Mouse (Mus musculus) stomach, embryonic 14.5 days (tissue): ENCODE results near the gene Zc3h18. TPM values are rescaled to one million over a fixed set of nuclear protein-coding genes. Genes with fewer than 3 reads are reported as not detected.

Experiments used
- ATAC-seq: fragments of 200-750 bp; cut with Nextera tagmentation; 2 replicates; pipeline ENCODE4 v1.8.0; 2017; ENCODE audit warnings: low read depth, moderate TSS enrichment; ENCODE audit not compliant: insufficient number of reproducible peaks, insufficient read depth, low FRiP score
- H3K27ac ChIP-seq: fragments of 300-500 bp; sonication (generic); 2 replicates; pipeline ENCODE4 v1.5.1; 2014; ENCODE audit warnings: mild to moderate bottlenecking, low read length, moderate library complexity, mixed read lengths
- H3K27me3 ChIP-seq: fragments of 300-500 bp; sonication (generic); 2 replicates; pipeline ENCODE4 v1.6.1; 2014; ENCODE audit warnings: low read length, control low read depth, mixed read lengths; ENCODE audit not compliant: control insufficient read depth, insufficient read depth
- H3K36me3 ChIP-seq: fragments of 300-500 bp; sonication (generic); 2 replicates; pipeline ENCODE4 v1.6.1; 2014; ENCODE audit warnings: mild to moderate bottlenecking, control low read depth, low read length, moderate library complexity, mixed read lengths; ENCODE audit not compliant: control insufficient read depth, insufficient read depth
- H3K4me1 ChIP-seq: fragments of 300-500 bp; sonication (generic); 2 replicates; pipeline ENCODE4 v1.6.1; 2014; ENCODE audit warnings: low read length, control low read depth, mixed read lengths; ENCODE audit not compliant: control insufficient read depth, insufficient read depth
- H3K4me2 ChIP-seq: fragments of 300-500 bp; sonication (generic); replicated peaks from 2 replicates; pipeline ENCODE4 v1.6.1; 2014; ENCODE audit warnings: low read depth, low read length, control low read depth
- H3K4me3 ChIP-seq: fragments of 300-500 bp; sonication (generic); 2 replicates; pipeline ENCODE4 v1.5.1; 2014; ENCODE audit warnings: low read depth, low read length, control low read depth
- H3K9ac ChIP-seq: fragments of 300-500 bp; sonication (generic); replicated peaks from 2 replicates; pipeline ENCODE4 v1.6.1; 2014; ENCODE audit warnings: low read depth, mild to moderate bottlenecking, control low read depth, low read length, moderate library complexity, mixed read lengths
- H3K9me3 ChIP-seq: fragments of 300-500 bp; sonication (generic); 2 replicates; pipeline ENCODE4 v1.6.1; 2016; ENCODE audit warnings: low read depth, low read length, control low read depth; ENCODE audit not compliant: control insufficient read depth
- WGBS: fragments of 180-500 bp; shearing (Covaris S2); extraction: QIAGEN DNeasy Blood & Tissue Kit; methylation state at CpG from one replicate; pipeline ENCODE4 v1.1.7; 2014; 5-methylcytosine and 5-hydroxymethylcytosine counted together
- polyA plus RNA-seq: library from polyadenylated mRNA; unstranded; fragments of >200 nt; fragmentation: Nextera tagmentation; extraction: Ambion mirVana; gene quantifications from 2 replicates; pipeline ENCODE4 v1.2.1, GENCODE M21; 2014

Zc3h18 gene
- polyA plus RNA-seq, 1 experiment from 2014 or later, result 30.5 TPM

- no peak for ATAC-seq
- Histone ChIP-seq H3K27ac (no peak overlapping the region), H3K36me3 (no peaks in the 10 kb centered on the region), H3K4me2 (no peak overlapping the region), H3K9ac (no peak overlapping the region), H3K9me3 (no peaks in the 10 kb centered on the region), H3K4me1 (no peaks in the 10 kb centered on the region), H3K4me3 (no peak overlapping the region), H3K27me3 (no peaks in the 10 kb centered on the region)
- WGBS, result 66% methylated on average over 10 of the region's 10 CpGs
These were observed 7.9 kb upstream of the Zc3h18 start for GRCm38 (mm10) chr8:122368494-122368893.

- no peaks in the 10 kb centered on the region for H3K4me1 ChIP-seq
- H3K27me3 ChIP-seq, result no peaks in the 10 kb centered on the region
- H3K9ac ChIP-seq, result no peak overlapping the region
- no peaks in the 10 kb centered on the region for H3K36me3 ChIP-seq
- no peaks in the 10 kb centered on the region for H3K9me3 ChIP-seq
- WGBS, result 10% methylated on average over 9 of the region's 9 CpGs
- no peak overlapping the region for H3K27ac ChIP-seq
- no peak overlapping the region for H3K4me2 ChIP-seq
- peak; percentile 75 for ATAC-seq
- no peak overlapping the region for H3K4me3 ChIP-seq
These were observed 6.7 kb upstream of the Zc3h18 start for GRCm38 (mm10) chr8:122369665-122370064.

GRCm38 (mm10) chr8:122371706-122372105, 4.7 kb upstream of the Zc3h18 start:
- WGBS, result 67% methylated on average over 6 of the region's 6 CpGs
- H3K4me1 ChIP-seq, result peaks cover 5% of the 10 kb centered on the region; the same call in 1 of the 2 replicates
- no peak overlapping the region for H3K9ac ChIP-seq
- no peak overlapping the region for H3K27ac ChIP-seq
- H3K27me3 ChIP-seq, result no peaks in the 10 kb centered on the region
- no peaks in the 10 kb centered on the region for H3K36me3 ChIP-seq
- no peak overlapping the region for H3K4me3 ChIP-seq
- H3K4me2 ChIP-seq, result no peak overlapping the region
- no peaks in the 10 kb centered on the region for H3K9me3 ChIP-seq
- no peak for ATAC-seq

GRCm38 (mm10) chr8:122375320-122375719, 1.1 kb upstream of the Zc3h18 start:
- Histone ChIP-seq H3K27me3 (no peaks in the 10 kb centered on the region), H3K4me1 (peaks cover 17% of the 10 kb centered on the region), H3K4me3 (no peak overlapping the region), H3K36me3 (peaks cover 13% of the 10 kb centered on the region), H3K4me2 (peak overlapping the region; percentile 47; the same call in 1 of the 2 replicates), H3K27ac (no peak overlapping the region), H3K9me3 (no peaks in the 10 kb centered on the region), H3K9ac (no peak overlapping the region)
- no peak for ATAC-seq
- WGBS, result 93% methylated on average over 7 of the region's 7 CpGs

GRCm38 (mm10) chr8:122375751-122376364, 551 bp upstream of the Zc3h18 start:
- 26% methylated on average over 13 of the region's 13 CpGs for WGBS
- peak; percentile 8; the same call in 1 of the 2 replicates for ATAC-seq
- no peaks in the 10 kb centered on the region for H3K27me3 ChIP-seq

GRCm38 (mm10) chr8:122383039-122383438, 6.6 kb downstream of the Zc3h18 start:
- no peaks in the 10 kb centered on the region for H3K9me3 ChIP-seq
- H3K27me3 ChIP-seq, result no peaks in the 10 kb centered on the region
- H3K4me3 ChIP-seq, result no peak overlapping the region
- no peak for ATAC-seq
- peaks cover 4% of the 10 kb centered on the region for H3K4me1 ChIP-seq
- peaks cover 50% of the 10 kb centered on the region for H3K36me3 ChIP-seq
- no peak overlapping the region for H3K27ac ChIP-seq
- no peak overlapping the region for H3K4me2 ChIP-seq
- 59% methylated on average over 4 of the region's 4 CpGs for WGBS
- H3K9ac ChIP-seq, result no peak overlapping the region

More at GRCm38 (mm10) chr8:122375751-122376364, 551 bp upstream of the Zc3h18 start:
- Histone ChIP-seq H3K9ac (no peak overlapping the region), H3K4me1 (peaks cover 17% of the 10 kb centered on the region), H3K4me3 (peak overlapping the region; percentile 77), H3K9me3 (no peaks in the 10 kb centered on the region), H3K36me3 (peaks cover 13% of the 10 kb centered on the region), H3K4me2 (peak overlapping the region; percentile 47), H3K27ac (no peak overlapping the region)

- whole genome bisulfite sequencing, result 83% methylated on average over 3 of the region's 3 CpGs
- no peaks in the 10 kb centered on the region for H3K27me3 ChIP-seq
- H3K4me3 ChIP-seq, result no peak overlapping the region
- no peak for ATAC-seq
- no peaks in the 10 kb centered on the region for H3K9me3 ChIP-seq
- H3K4me2 ChIP-seq, result no peak overlapping the region
- no peak overlapping the region for H3K27ac ChIP-seq
- peaks cover 76% of the 10 kb centered on the region for H3K36me3 ChIP-seq
- no peaks in the 10 kb centered on the region for H3K4me1 ChIP-seq
- no peak overlapping the region for H3K9ac ChIP-seq
These were observed 12.9 kb downstream of the Zc3h18 start for GRCm38 (mm10) chr8:122389357-122389756.

- no peak overlapping the region for H3K9ac ChIP-seq
- no peaks in the 10 kb centered on the region for H3K27me3 ChIP-seq
- H3K27ac ChIP-seq, result no peak overlapping the region
- no peak overlapping the region for H3K4me2 ChIP-seq
- H3K36me3 ChIP-seq, result peaks cover 68% of the 10 kb centered on the region
- ATAC-seq, result no peak
- H3K4me1 ChIP-seq, result no peaks in the 10 kb centered on the region
- no peak overlapping the region for H3K4me3 ChIP-seq
- WGBS, result 72% methylated on average over 3 of the region's 3 CpGs
- no peaks in the 10 kb centered on the region for H3K9me3 ChIP-seq
These were observed 14.3 kb downstream of the Zc3h18 start for GRCm38 (mm10) chr8:122390758-122391157.

- no peak overlapping the region for H3K27ac ChIP-seq
- H3K9me3 ChIP-seq, result no peaks in the 10 kb centered on the region
- H3K27me3 ChIP-seq, result no peaks in the 10 kb centered on the region
- H3K36me3 ChIP-seq, result peaks cover 49% of the 10 kb centered on the region
- H3K4me3 ChIP-seq, result no peak overlapping the region
- ATAC-seq, result no peak
- H3K4me2 ChIP-seq, result no peak overlapping the region
- no peak overlapping the region for H3K9ac ChIP-seq
- H3K4me1 ChIP-seq, result no peaks in the 10 kb centered on the region
These were observed 17.3 kb downstream of the Zc3h18 start for GRCm38 (mm10) chr8:122393717-122394116.
